Mouse (Mus musculus) embryonic facial prominence, embryonic 14.5 days (tissue): Measurements from ENCODE around the gene Lrp2. TPM values are rescaled to one million over a fixed set of nuclear protein-coding genes. Genes with fewer than 3 reads are reported as not detected.

Experiments
- ATAC-seq: fragments of 200-750 bp; cut with Nextera tagmentation; 2 replicates; pipeline ENCODE4 v1.8.0; 2017; ENCODE audit warnings: low read depth, moderate number of reproducible peaks, moderate TSS enrichment
- DNase-seq: peaks from one replicate; pipeline ENCODE4 v3.0.0-alpha.2; 2015; ENCODE audit warnings: low spot score
- H3K27ac ChIP-seq: fragments of 300-500 bp; sonication (generic); replicated peaks from 2 replicates; pipeline ENCODE4 v1.5.1; 2014; ENCODE audit warnings: low read depth, mild to moderate bottlenecking, low read length, moderate library complexity
- H3K27me3 ChIP-seq: fragments of 300-500 bp; sonication (generic); replicated peaks from 2 replicates; pipeline ENCODE4 v1.6.1; 2014; ENCODE audit warnings: low read length; ENCODE audit not compliant: control insufficient read depth, insufficient read depth
- H3K36me3 ChIP-seq: fragments of 300-500 bp; sonication (generic); 2 replicates; pipeline ENCODE4 v1.6.1; 2014; ENCODE audit warnings: low read length, mixed read lengths; ENCODE audit not compliant: control insufficient read depth, insufficient read depth
- H3K4me1 ChIP-seq: fragments of 300-500 bp; sonication (generic); 2 replicates; pipeline ENCODE4 v1.6.1; 2014; ENCODE audit warnings: antibody characterized with exemption, low read length; ENCODE audit not compliant: control insufficient read depth, insufficient read depth
- H3K4me2 ChIP-seq: fragments of 300-500 bp; sonication (generic); 2 replicates; pipeline ENCODE4 v1.6.1; 2014; ENCODE audit warnings: low read depth, mild to moderate bottlenecking, low read length, moderate library complexity, mixed read lengths
- H3K4me3 ChIP-seq: fragments of 300-500 bp; sonication (generic); 2 replicates; pipeline ENCODE4 v1.5.1; 2014; ENCODE audit warnings: low read depth, mild to moderate bottlenecking, low read length
- H3K9ac ChIP-seq: fragments of 300-500 bp; sonication (generic); 2 replicates; pipeline ENCODE4 v1.6.1; 2014; ENCODE audit warnings: low read depth, mild to moderate bottlenecking, low read length, moderate library complexity, mixed read lengths
- H3K9me3 ChIP-seq: fragments of 300-500 bp; sonication (generic); 2 replicates; pipeline ENCODE4 v1.6.1; 2016; ENCODE audit warnings: low read length; ENCODE audit not compliant: control insufficient read depth
- WGBS: fragments of 180-500 bp; shearing (Covaris S2); extraction: QIAGEN DNeasy Blood & Tissue Kit; methylation state at CpG from one replicate; pipeline ENCODE4 v1.1.7; 2014; 5-methylcytosine and 5-hydroxymethylcytosine counted together
- polyA plus RNA-seq: library from polyadenylated mRNA; unstranded; fragments of >200 nt; fragmentation: Nextera tagmentation; extraction: Ambion mirVana; gene quantifications from 2 replicates; pipeline ENCODE4 v1.2.1, GENCODE M21; 2014

Gene Lrp2
- polyA plus RNA-seq, 1 experiment from 2014 or later: 1.3 TPM

GRCm38 (mm10) chr2:69376780-69377179 is 209.1 kb downstream of the Lrp2 start:
- 72% methylated on average over 2 of the region's 2 CpGs for WGBS
- Histone ChIP-seq H3K4me1 (no peaks in the 10 kb centered on the region), H3K36me3 (no peaks in the 10 kb centered on the region), H3K4me2 (no peak overlapping the region), H3K9me3 (no peaks in the 10 kb centered on the region), H3K27me3 (no peaks in the 10 kb centered on the region), H3K27ac (no peak overlapping the region), H3K4me3 (no peak overlapping the region), H3K9ac (no peak overlapping the region)
- ATAC-seq: no peak
- no peak for DNase-seq

Other genes with a start within 250 kb of the Lrp2 start
- gene Abcb11, start 243.4 kb downstream of the Lrp2 start, polyA plus RNA-seq: not detected in 2 replicates
- 0.08 TPM in 1 of 2 replicates, not detected in the other for gene Dhrs9, start 205.6 kb downstream of the Lrp2 start, polyA plus RNA-seq
- gene Bbs5, start 61.1 kb upstream of the Lrp2 start, polyA plus RNA-seq: 16.4 and 16.6 TPM in 2 replicates
- gene Klhl41, start 84.1 kb upstream of the Lrp2 start, polyA plus RNA-seq: 25.5 and 34.1 TPM in 2 replicates
- 10.9 and 11.9 TPM in 2 replicates for gene Fastkd1, start 127.5 kb upstream of the Lrp2 start, polyA plus RNA-seq
- gene Ppig, start 136.5 kb upstream of the Lrp2 start, polyA plus RNA-seq: 119 and 127 TPM in 2 replicates
- 1.9 and 2.2 TPM in 2 replicates for gene Ccdc173, start 203.5 kb upstream of the Lrp2 start, polyA plus RNA-seq
- 24.9 and 27.0 TPM in 2 replicates for gene Phospho2, start 203.6 kb upstream of the Lrp2 start, polyA plus RNA-seq
- 20.8 and 22.3 TPM in 2 replicates for gene Klhl23, start 235.9 kb upstream of the Lrp2 start, polyA plus RNA-seq